Mouse (Mus musculus) midbrain, embryonic 10.5 days (tissue): ENCODE results near the gene Shisa5. TPM values are rescaled to one million over a fixed set of nuclear protein-coding genes. Genes with fewer than 3 reads are reported as not detected.

Experiments
- DNase-seq: peaks from one replicate; pipeline ENCODE4 v3.0.0-alpha.2; 2017; ENCODE audit warnings: low spot score
- H3K27ac ChIP-seq: fragments of 300-500 bp; sonication (generic); replicated peaks from 2 replicates; pipeline ENCODE4 v1.5.1; 2016; ENCODE audit warnings: mild to moderate bottlenecking
- H3K27me3 ChIP-seq: fragments of 300-500 bp; sonication (generic); 2 replicates; pipeline ENCODE4 v1.6.1; 2016; ENCODE audit warnings: low read depth, mild to moderate bottlenecking; ENCODE audit not compliant: poor library complexity, severe bottlenecking
- H3K36me3 ChIP-seq: fragments of 300-500 bp; sonication (generic); 2 replicates; pipeline ENCODE4 v1.6.1; 2016; ENCODE audit warnings: mild to moderate bottlenecking, moderate library complexity
- H3K4me1 ChIP-seq: fragments of 300-500 bp; sonication (generic); 2 replicates; pipeline ENCODE4 v1.6.1; 2016
- H3K4me3 ChIP-seq: fragments of 300-500 bp; sonication (generic); 2 replicates; pipeline ENCODE4 v1.5.1; 2016; ENCODE audit warnings: mild to moderate bottlenecking, moderate library complexity
- H3K9me3 ChIP-seq: fragments of 300-500 bp; sonication (generic); replicated peaks from 2 replicates; pipeline ENCODE4 v1.6.1; 2016; ENCODE audit warnings: mild to moderate bottlenecking
- WGBS: fragments of 180-500 bp; shearing (Covaris S2); methylation state at CpG from one replicate; pipeline ENCODE4 v1.1.7; 2016; 5-methylcytosine and 5-hydroxymethylcytosine counted together
- polyA plus RNA-seq: library from polyadenylated mRNA; unstranded; fragments of >200 nt; fragmentation: Nextera tagmentation; extraction: Ambion mirVana; gene quantifications from 2 replicates; pipeline ENCODE4 v1.2.1, GENCODE M21; 2016

The Shisa5 gene
- polyA plus RNA-seq, 1 experiment from 2014 or later, result 32.9 TPM

- Histone ChIP-seq H3K9me3 (no peaks in the 10 kb centered on the region), H3K27ac (no peak overlapping the region), H3K4me1 (peaks cover 70% of the 10 kb centered on the region), H3K36me3 (peaks cover 37% of the 10 kb centered on the region), H3K27me3 (peaks cover 19% of the 10 kb centered on the region), H3K4me3 (no peak overlapping the region)
- 93% methylated on average over 8 of the region's 8 CpGs for WGBS
- DNase-seq, result no peak
These were observed 53.4 kb downstream of the Shisa5 start for GRCm38 (mm10) chr9:109091802-109092201.

GRCm38 (mm10) chr9:109092799-109093198 lies 54.4 kb downstream of the Shisa5 start:
- Histone ChIP-seq H3K4me1 (peaks cover 71% of the 10 kb centered on the region), H3K9me3 (no peaks in the 10 kb centered on the region), H3K36me3 (peaks cover 37% of the 10 kb centered on the region), H3K27me3 (peaks cover 19% of the 10 kb centered on the region), H3K27ac (peak overlapping the region; percentile 4; the same call in 1 of the 2 replicates), H3K4me3 (no peak overlapping the region)
- DNase-seq, result no peak
- 20% methylated on average over 6 of the region's 6 CpGs for WGBS

DNA sequence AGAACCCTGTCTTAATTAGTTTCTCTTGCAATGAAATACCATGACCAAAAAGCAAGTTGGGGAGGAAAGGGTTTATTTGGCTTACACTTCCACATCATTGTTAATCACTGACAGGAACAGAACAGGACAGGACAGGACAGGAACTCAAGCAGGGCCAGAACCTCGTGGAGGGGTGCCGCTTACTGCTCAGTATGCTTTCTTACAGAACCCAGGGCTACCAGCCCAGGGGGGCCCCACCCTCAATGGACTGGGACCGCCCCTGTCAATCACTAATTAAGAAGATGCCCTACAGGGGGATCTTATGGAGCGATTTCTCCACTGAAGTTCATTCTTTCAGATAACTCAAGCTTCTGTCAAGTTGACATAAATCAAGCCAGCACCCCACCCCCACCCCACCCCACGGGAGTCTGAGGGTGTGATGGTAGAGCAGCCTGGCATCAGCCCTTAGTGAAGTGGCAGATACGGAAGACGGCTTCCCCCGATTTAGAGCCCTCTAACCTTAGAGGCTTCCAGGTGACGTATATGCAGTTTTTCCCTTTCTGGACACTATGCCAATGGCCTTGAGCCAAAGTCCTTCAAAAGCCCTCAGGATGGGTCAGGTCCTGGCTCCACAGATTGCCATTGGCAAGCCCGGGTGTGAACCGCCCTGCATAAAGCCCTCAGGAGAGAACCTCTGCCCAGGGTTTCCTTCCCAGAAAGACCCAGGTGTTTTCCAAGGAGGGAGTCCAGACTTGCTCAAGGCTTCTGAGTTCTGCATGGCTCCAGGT lies 55.6 kb downstream of the Shisa5 start:
- 17% methylated on average over 11 of the region's 11 CpGs for WGBS
- peaks cover 75% of the 10 kb centered on the region for H3K4me1 ChIP-seq

GRCm38 (mm10) chr9:109094553-109095136 lies 56.3 kb downstream of the Shisa5 start:
- peak; percentile 57 for DNase-seq
- Histone ChIP-seq H3K4me1 (peaks cover 80% of the 10 kb centered on the region), H3K36me3 (peaks cover 44% of the 10 kb centered on the region), H3K4me3 (peak overlapping the region; percentile 85), H3K9me3 (no peaks in the 10 kb centered on the region), H3K27ac (peak overlapping the region; percentile 100), H3K27me3 (peaks cover 14% of the 10 kb centered on the region)
- WGBS, result under 1% methylated on average over 21 of the region's 21 CpGs

More for the DNA sequence above, 55.6 kb downstream of the Shisa5 start:
- peaks cover 19% of the 10 kb centered on the region for H3K27me3 ChIP-seq
- H3K4me3 ChIP-seq, result peak overlapping the region; percentile 85
- H3K36me3 ChIP-seq, result peaks cover 43% of the 10 kb centered on the region
- H3K27ac ChIP-seq, result peak overlapping the region; percentile 100
- no peaks in the 10 kb centered on the region for H3K9me3 ChIP-seq
- peak; percentile 28 for DNase-seq

DNA sequence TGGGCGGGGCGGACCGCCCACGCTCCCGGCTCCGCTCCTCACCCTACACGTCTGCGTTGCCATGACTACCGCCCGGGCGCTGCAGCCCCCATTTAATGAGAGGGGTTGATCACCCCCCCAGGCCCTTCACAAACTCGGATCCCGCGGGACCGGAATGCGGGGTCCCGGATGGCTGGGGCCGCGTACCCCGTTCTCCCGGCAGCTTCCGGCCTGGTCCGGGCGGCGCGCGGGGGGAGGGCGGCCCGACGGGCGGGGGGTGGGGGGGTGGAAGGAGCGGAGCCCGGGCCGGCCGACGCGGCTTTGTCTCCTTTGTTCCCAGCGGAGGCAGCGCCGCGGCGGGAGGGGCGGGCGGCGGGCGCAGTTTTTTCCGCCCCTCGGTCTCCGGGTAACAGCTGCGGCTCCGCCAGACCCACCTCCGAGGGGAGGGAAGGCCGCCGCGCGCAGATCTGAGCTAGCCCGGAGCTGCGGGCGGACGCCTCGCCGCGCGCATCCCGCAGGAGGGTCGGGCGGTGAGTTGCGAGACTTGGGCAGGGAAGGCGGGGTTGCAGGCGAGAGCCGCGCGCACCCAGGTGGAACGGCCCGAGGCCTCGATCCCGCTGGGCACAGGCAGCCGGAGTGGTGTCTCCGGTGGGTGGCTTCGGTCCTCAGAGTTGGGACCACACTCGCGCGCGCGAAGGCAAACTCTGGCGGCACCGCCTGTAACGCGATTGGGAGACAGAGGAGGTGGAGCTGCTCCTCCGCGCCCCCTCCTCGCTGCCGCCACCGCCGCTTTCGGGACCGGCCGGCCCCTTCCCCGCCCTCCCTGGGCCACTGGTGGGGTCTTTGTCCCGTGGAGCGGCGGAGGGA lies 57.0 kb downstream of the Shisa5 start, which contains the start of gene Plxnb1:
Gene Plxnb1, plus strand, starts transcription at position 253 of the 846 bp plus-strand sequence.
- H3K36me3 ChIP-seq, result peaks cover 44% of the 10 kb centered on the region
- H3K9me3 ChIP-seq, result no peaks in the 10 kb centered on the region
- H3K4me3 ChIP-seq, result peak within 1 kb of the TSS; percentile 85
- under 1% methylated on average over 91 of the region's 102 CpGs for WGBS
- peak within 1 kb of the TSS; percentile 100 for H3K27ac ChIP-seq
- H3K4me1 ChIP-seq, result peaks cover 81% of the 10 kb centered on the region
- H3K27me3 ChIP-seq, result peaks cover 14% of the 10 kb centered on the region
- DNase-seq, result peak; percentile 88

DNA sequence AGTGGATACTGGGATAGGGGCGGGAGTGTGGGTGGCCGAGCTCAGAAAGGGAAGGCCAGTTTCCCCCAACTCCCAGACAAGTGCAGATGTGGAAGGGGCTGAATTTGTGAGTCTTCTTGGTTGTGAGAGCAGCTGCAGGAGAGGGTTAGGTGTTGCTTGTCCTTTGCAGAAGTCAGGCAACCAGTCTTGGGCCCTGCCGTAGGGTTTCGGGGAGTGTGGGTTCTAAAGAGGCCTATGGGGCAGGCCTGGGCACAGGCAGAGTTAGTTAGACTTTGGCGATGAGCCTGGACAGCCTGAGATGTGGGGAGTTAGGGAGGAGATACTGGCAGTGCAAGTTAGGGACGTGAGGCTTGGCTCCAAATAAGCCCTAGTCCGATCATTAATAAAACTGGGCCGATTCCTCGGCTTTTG lies 57.9 kb downstream of the Shisa5 start:
- Histone ChIP-seq H3K9me3 (no peaks in the 10 kb centered on the region), H3K4me3 (peak overlapping the region; percentile 85), H3K27ac (peak overlapping the region; percentile 100), H3K4me1 (peaks cover 81% of the 10 kb centered on the region), H3K36me3 (peaks cover 45% of the 10 kb centered on the region), H3K27me3 (peaks cover 8% of the 10 kb centered on the region)
- WGBS, result 19% methylated on average over 9 of the region's 9 CpGs
- DNase-seq, result no peak

GRCm38 (mm10) chr9:109096856-109097255 lies 58.5 kb downstream of the Shisa5 start:
- DNase-seq, result peak; percentile 32
- Histone ChIP-seq H3K27ac (peak overlapping the region; percentile 100), H3K36me3 (peaks cover 45% of the 10 kb centered on the region), H3K4me3 (peak overlapping the region; percentile 85), H3K9me3 (no peaks in the 10 kb centered on the region), H3K27me3 (peaks cover 2% of the 10 kb centered on the region), H3K4me1 (peaks cover 80% of the 10 kb centered on the region)
- WGBS, result 31% methylated on average over 6 of the region's 6 CpGs

- Histone ChIP-seq H3K36me3 (peaks cover 45% of the 10 kb centered on the region), H3K9me3 (no peaks in the 10 kb centered on the region), H3K4me3 (peak overlapping the region; percentile 85), H3K4me1 (peaks cover 78% of the 10 kb centered on the region), H3K27ac (peak overlapping the region; percentile 100), H3K27me3 (no peaks in the 10 kb centered on the region)
- 28% methylated on average over 6 of the region's 6 CpGs for WGBS
- peak; percentile 32 for DNase-seq
These were observed 58.9 kb downstream of the Shisa5 start for GRCm38 (mm10) chr9:109097291-109097690.

DNA sequence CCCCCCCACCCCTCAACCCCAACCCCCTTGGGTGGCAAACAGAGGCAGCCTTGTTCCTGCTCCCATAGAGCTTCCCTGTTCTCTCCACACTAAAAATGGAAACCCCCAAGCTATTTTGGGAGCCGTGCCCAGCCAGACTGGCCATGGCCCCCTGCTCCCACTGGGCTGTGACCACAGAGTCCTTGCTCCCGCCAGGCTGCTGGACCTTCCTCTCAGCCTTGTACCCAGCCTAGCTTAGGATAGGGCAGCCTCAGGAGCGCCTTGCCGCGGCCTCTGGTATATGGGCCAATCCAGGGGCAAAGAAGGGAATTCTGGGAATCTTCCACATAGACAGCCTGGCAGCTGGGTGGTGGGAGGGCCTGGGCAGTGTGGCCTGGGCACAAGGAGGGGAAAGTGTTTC lies 59.5 kb downstream of the Shisa5 start:
- DNase-seq, result no peak
- WGBS, result 75% methylated on average over 5 of the region's 5 CpGs
- peaks cover 45% of the 10 kb centered on the region for H3K36me3 ChIP-seq
- no peaks in the 10 kb centered on the region for H3K27me3 ChIP-seq
- no peaks in the 10 kb centered on the region for H3K9me3 ChIP-seq
- H3K4me3 ChIP-seq, result peak overlapping the region; percentile 85
- H3K27ac ChIP-seq, result peak overlapping the region; percentile 100
- peaks cover 72% of the 10 kb centered on the region for H3K4me1 ChIP-seq

- Histone ChIP-seq H3K9me3 (no peaks in the 10 kb centered on the region), H3K27me3 (no peaks in the 10 kb centered on the region), H3K4me1 (peaks cover 67% of the 10 kb centered on the region), H3K36me3 (peaks cover 51% of the 10 kb centered on the region), H3K4me3 (peak overlapping the region; percentile 85), H3K27ac (peak overlapping the region; percentile 100)
- 93% methylated on average over 8 of the region's 8 CpGs for WGBS
- no peak for DNase-seq
These were observed 60.0 kb downstream of the Shisa5 start for GRCm38 (mm10) chr9:109098366-109098765.

GRCm38 (mm10) chr9:109098969-109099368 lies 60.6 kb downstream of the Shisa5 start:
- H3K27me3 ChIP-seq, result no peaks in the 10 kb centered on the region
- H3K27ac ChIP-seq, result peak overlapping the region; percentile 53
- H3K36me3 ChIP-seq, result peaks cover 57% of the 10 kb centered on the region
- 75% methylated on average over 6 of the region's 6 CpGs for WGBS
- peaks cover 61% of the 10 kb centered on the region for H3K4me1 ChIP-seq
- peak overlapping the region; percentile 85 for H3K4me3 ChIP-seq
- H3K9me3 ChIP-seq, result no peaks in the 10 kb centered on the region
- DNase-seq, result no peak

DNA sequence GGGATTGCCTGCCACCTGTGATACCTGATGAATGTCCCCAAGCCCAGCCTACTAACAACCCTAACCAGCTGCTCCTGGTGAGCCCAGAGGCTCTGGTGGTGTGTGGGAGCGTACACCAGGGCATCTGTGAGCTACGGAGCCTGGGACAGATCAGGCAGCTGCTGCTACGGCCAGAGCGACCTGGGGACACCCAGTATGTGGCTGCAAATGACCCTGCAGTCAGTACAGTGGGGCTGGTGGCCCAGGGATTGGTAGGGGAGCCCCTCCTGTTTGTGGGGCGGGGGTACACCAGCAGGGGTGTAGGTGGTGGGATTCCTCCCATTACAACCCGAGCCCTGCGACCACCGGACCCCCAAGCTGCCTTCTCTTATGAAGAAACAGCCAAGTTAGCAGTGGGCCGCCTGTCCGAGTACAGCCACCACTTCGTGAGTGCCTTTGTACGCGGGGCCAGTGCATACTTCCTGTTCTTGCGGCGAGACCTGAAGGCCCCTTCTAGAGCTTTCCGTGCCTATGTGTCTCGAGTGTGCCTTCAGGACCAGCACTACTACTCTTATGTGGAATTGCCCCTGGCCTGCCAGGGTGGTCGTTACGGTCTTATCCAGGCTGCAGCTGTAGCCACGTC lies 62.1 kb downstream of the Shisa5 start:
- no peak overlapping the region for H3K27ac ChIP-seq
- H3K4me1 ChIP-seq, result peaks cover 55% of the 10 kb centered on the region
- peaks cover 71% of the 10 kb centered on the region for H3K36me3 ChIP-seq
- H3K9me3 ChIP-seq, result no peaks in the 10 kb centered on the region
- DNase-seq, result no peak
- no peak overlapping the region for H3K4me3 ChIP-seq
- WGBS, result 93% methylated on average over 20 of the region's 20 CpGs
- H3K27me3 ChIP-seq, result no peaks in the 10 kb centered on the region
